Mouse (Mus musculus) brain, embryonic 14.5 days (tissue): ENCODE data around the gene Gm10031. TPM values are rescaled to one million over a fixed set of nuclear protein-coding genes. Genes with fewer than 3 reads are reported as not detected.
"Not testable (repeated sequence)": the region's sequence is repeated elsewhere in the genome, so short reads cannot be mapped to it uniquely, and the experiment has no call there.

ENCODE experiments used
- DNase-seq: peaks from one replicate; pipeline ENCODE4 v3.0.0-alpha.2; 2011; ENCODE audit warnings: low read depth
- CTCF ChIP-seq: fragments of 200-500 bp; IDR thresholded peaks from 2 replicates; pipeline ENCODE4 v1.5.1; 2012; ENCODE audit warnings: inconsistent platforms, mild to moderate bottlenecking, moderate library complexity, borderline replicate concordance; ENCODE audit not compliant: insufficient read depth, insufficient read length; ENCODE audit errors: extremely low read depth
- POLR2A ChIP-seq: fragments of 200-500 bp; IDR thresholded peaks from 2 replicates; pipeline ENCODE4 v1.6.1; 2012; ENCODE audit warnings: mild to moderate bottlenecking, inconsistent platforms, borderline replicate concordance; ENCODE audit not compliant: poor library complexity, insufficient read depth, insufficient read length, severe bottlenecking; ENCODE audit errors: extremely low read depth
- polyA plus RNA-seq: library from polyadenylated mRNA; depleted of rRNA; stranded (reverse); fragments of >200 nt; gene quantifications from 2 replicates; pipeline ENCODE4 v1.2.3, GENCODE M21; 2012; rRNA removed

Gene Gm10031
- polyA plus RNA-seq: 11.0 and 13.7 TPM in 2 replicates

- DNase-seq: not testable (repeated sequence)
Observed at GRCm38 (mm10) chr1:156523842-156524241, at the start of gene Gm10031. Gm10031 (plus strand) TSS chr1:156524012.

GRCm38 (mm10) chr1:156474854-156475253 lies 49.0 kb upstream of the Gm10031 start:
- no peak for DNase-seq
- TF ChIP-seq CTCF (no peak), POLR2A (no peak)

GRCm38 (mm10) chr1:156476016-156476415 lies 47.8 kb upstream of the Gm10031 start:
- TF ChIP-seq POLR2A (no peak), CTCF (no peak)
- DNase-seq: no peak

- DNase-seq: no peak
- TF ChIP-seq POLR2A: no peak
Observed at GRCm38 (mm10) chr1:156476535-156476934, 47.3 kb upstream of the Gm10031 start.

GRCm38 (mm10) chr1:156481826-156482225 lies 42.0 kb upstream of the Gm10031 start:
- TF ChIP-seq CTCF: no peak
- no peak for TF ChIP-seq POLR2A
- DNase-seq: no peak

DNA sequence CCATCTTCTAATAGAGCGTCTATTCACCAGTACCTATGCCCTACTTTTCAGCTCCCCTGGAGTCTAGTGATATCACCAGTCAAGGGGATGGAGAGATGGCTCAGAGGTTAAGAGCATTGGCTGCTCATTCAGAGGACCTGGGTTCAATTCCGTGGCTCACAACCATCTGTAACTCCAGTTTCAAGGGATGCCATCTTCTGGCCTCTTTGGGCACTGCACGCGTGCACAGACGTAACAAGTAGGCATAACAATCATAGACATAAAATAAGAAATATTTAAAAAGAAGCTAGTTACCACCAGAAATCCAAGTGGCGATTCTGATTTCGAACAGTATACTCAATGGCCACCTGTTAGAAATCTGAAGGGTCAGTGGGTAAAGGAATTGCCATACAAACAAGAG lies 36.3 kb upstream of the Gm10031 start:
- DNase-seq: no peak
- TF ChIP-seq CTCF (peak; percentile 5; the same call in 1 of the 2 replicates), POLR2A (no peak)

GRCm38 (mm10) chr1:156488031-156488430 lies 35.8 kb upstream of the Gm10031 start:
- no peak for DNase-seq
- no peak for TF ChIP-seq POLR2A
- TF ChIP-seq CTCF: no peak

- no peak for DNase-seq
Observed at GRCm38 (mm10) chr1:156491226-156491796, 32.5 kb upstream of the Gm10031 start.

GRCm38 (mm10) chr1:156495025-156495424 lies 28.8 kb upstream of the Gm10031 start:
- TF ChIP-seq CTCF: no peak
- no peak for TF ChIP-seq POLR2A
- no peak for DNase-seq

More at GRCm38 (mm10) chr1:156491226-156491796, 32.5 kb upstream of the Gm10031 start:
- TF ChIP-seq CTCF (no peak), POLR2A (no peak)

GRCm38 (mm10) chr1:156496910-156497309 lies 26.9 kb upstream of the Gm10031 start:
- DNase-seq: no peak
- TF ChIP-seq POLR2A (no peak), CTCF (no peak)

DNA sequence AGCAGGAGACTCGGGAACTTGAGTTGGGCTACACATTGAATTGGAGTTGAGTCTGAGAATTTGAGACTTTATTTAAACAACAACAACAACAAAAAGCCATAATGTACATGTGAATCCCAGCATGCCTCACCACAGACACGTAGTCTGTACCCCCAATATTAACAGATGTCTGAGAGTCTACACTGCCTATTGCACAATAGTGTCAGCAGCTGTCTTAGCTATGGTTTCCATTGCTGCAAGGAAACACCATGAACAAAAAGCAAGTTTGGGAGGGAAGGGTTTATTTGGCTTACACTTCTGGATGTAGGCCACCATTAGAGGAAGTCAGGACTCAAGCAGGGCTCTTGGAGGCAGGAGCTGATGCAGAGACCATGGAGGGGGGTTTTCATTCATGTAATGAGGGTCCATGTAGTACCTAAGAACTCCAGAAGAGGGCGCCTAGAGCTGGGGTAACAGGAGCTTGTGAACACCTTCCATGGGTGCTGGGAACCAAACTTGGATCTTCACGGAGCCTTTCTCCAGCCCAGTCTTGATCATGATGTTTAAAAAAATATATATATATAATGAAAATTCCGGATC lies 18.8 kb upstream of the Gm10031 start:
- DNase-seq: no peak
- TF ChIP-seq CTCF (peak; percentile 25; the same call in 1 of the 2 replicates), POLR2A (no peak)

- no peak for DNase-seq
- no peak for TF ChIP-seq CTCF
- no peak for TF ChIP-seq POLR2A
Observed at GRCm38 (mm10) chr1:156505901-156506300, 17.9 kb upstream of the Gm10031 start.

DNA sequence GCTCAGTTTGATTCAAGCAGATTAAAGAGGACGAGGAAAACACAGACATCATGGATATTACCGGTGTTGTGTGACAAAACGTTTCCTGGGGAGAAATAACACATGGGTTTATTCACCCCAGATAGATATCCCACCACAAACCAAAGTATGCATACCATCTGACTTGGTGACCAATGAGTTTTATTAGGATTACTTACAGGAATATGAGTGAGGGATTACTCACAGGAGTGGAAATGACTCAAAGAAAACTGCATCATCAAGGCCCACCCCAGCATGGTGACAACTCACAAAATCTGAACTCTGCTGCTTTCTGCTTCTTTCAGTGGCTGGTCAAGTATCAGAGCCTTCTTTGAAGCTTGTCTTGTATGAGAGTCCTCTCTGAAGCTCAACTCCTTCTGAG lies 16.1 kb upstream of the Gm10031 start:
- DNase-seq: no peak
- TF ChIP-seq CTCF (no peak), POLR2A (no peak)
